ENCODE assay signal across 8 mouse cellular contexts in genomic region chr2:164803921-164804313, GRCm38 (mm10). TPM values are rescaled to one million over a fixed set of nuclear protein-coding genes. Genes with fewer than 3 reads are reported as not detected.
DNase-seq lines count a peak whose midpoint lies in the region; ATAC-seq and TF ChIP-seq lines count a peak whose summit lies in the region.
"Had no signal": no experiment of that assay in that cellular context is flagged by ENCODE, and none has a peak within 500 bp of the region (broad histone marks: within the 10 kb centered on the region; RNA-seq: fewer than 3 reads in every experiment).

No protein-coding gene starts in this region.

- H3K27ac ChIP-seq in spleen, adult 2 months (ENCODE audit: insufficient read depth, low read length): no peak overlapping the region
- no peak overlapping the region for H3K27ac ChIP-seq in forebrain, embryonic 11.5 days (ENCODE audit: low read depth, low read length)
- no peak overlapping the region for H3K27ac ChIP-seq in liver, embryonic 11.5 days (ENCODE audit: low read depth, low read length)
- no peak overlapping the region; the same call in 1 of the 2 replicates for H3K27ac ChIP-seq in stomach, embryonic 16.5 days (ENCODE audit: low read length)

- no peaks in the 10 kb centered on the region for H3K9me3 ChIP-seq in forebrain, embryonic 11.5 days (ENCODE audit: control insufficient read depth, low read length)
- no peaks in the 10 kb centered on the region for H3K9me3 ChIP-seq in liver, embryonic 11.5 days (ENCODE audit: control insufficient read depth, low read length)
- H3K9me3 ChIP-seq in stomach, embryonic 16.5 days (replicated peaks; ENCODE audit: control insufficient read depth, low read length): no peaks in the 10 kb centered on the region

- no peak for DNase-seq in spleen, adult 2 months (ENCODE audit: low read depth in 1 of 2, low spot score in 2 of 2)
- no peak for DNase-seq in spleen, adult 12 weeks (ENCODE audit: low spot score)
- no peak for DNase-seq in forebrain, embryonic 11.5 days (ENCODE audit: low spot score)
- DNase-seq in liver, embryonic 11.5 days (ENCODE audit: low spot score): no peak
- DNase-seq in Muller cell, postnatal 12 days (ENCODE audit: inconsistent ontology term): no peak
- DNase-seq in ovary, postnatal 10 days (ENCODE audit: low spot score): no peak
- DNase-seq: cerebellum, adult 8-10 months had no signal

- H3K4me3 ChIP-seq in spleen, adult 2 months (ENCODE audit: extremely low read depth, insufficient read depth, insufficient read length): peak overlapping the region; percentile 93
- H3K4me3 ChIP-seq in forebrain, embryonic 11.5 days (ENCODE audit: low read depth, low read length): peak overlapping the region; percentile 80
- H3K4me3 ChIP-seq in liver, embryonic 11.5 days (ENCODE audit: low read depth, low read length): peak overlapping the region; percentile 90
- H3K4me3 ChIP-seq in stomach, embryonic 16.5 days (replicated peaks; ENCODE audit: low read length): peak overlapping the region; percentile 96

- peaks cover 8% of the 10 kb centered on the region; the same call in 1 of the 2 replicates for H3K4me1 ChIP-seq in spleen, adult 2 months (ENCODE audit: control insufficient read depth, insufficient read depth, insufficient read length)
- H3K4me1 ChIP-seq in forebrain, embryonic 11.5 days (replicated peaks; ENCODE audit: control insufficient read depth, insufficient read depth, low read length): peaks cover 5% of the 10 kb centered on the region; the same call in 1 of the 2 replicates
- H3K4me1 ChIP-seq in liver, embryonic 11.5 days (replicated peaks; ENCODE audit: control insufficient read depth, insufficient read depth, low read length): peaks cover 12% of the 10 kb centered on the region
- H3K4me1 ChIP-seq in stomach, embryonic 16.5 days (ENCODE audit: control insufficient read depth, insufficient read depth, low read length): peaks cover 16% of the 10 kb centered on the region

- peak overlapping the region; percentile 76 for H3K9ac ChIP-seq in forebrain, embryonic 11.5 days (ENCODE audit: low read length)
- peak overlapping the region; percentile 88 for H3K9ac ChIP-seq in liver, embryonic 11.5 days (ENCODE audit: low read depth, low read length)
- H3K9ac ChIP-seq in stomach, embryonic 16.5 days (ENCODE audit: low read length): peak overlapping the region; percentile 94

- TF ChIP-seq CTCF in spleen, adult 2 months (IDR thresholded peaks at IDR 0.05; ENCODE audit: extremely low read depth, insufficient read depth, insufficient read length, insufficient replicate concordance): no peak

- peaks cover 12% of the 10 kb centered on the region for H3K36me3 ChIP-seq in spleen, adult 2 months (ENCODE audit: control insufficient read depth, insufficient read depth, low read length)
- H3K36me3 ChIP-seq in forebrain, embryonic 11.5 days (ENCODE audit: control insufficient read depth, insufficient read depth, low read length): no peaks in the 10 kb centered on the region; the same call in 1 of the 2 replicates
- peaks cover 15% of the 10 kb centered on the region for H3K36me3 ChIP-seq in liver, embryonic 11.5 days (ENCODE audit: control insufficient read depth, insufficient read depth, low read length)
- H3K36me3 ChIP-seq in stomach, embryonic 16.5 days (ENCODE audit: control insufficient read depth, insufficient read depth, low read length): 0 out of 2 replicates have a peak, but pooled peaks cover 4% of the 10 kb centered on the region

- peak overlapping the region; percentile 60 for H3K4me2 ChIP-seq in forebrain, embryonic 11.5 days (ENCODE audit: low read depth, low read length, severe bottlenecking)
- peak overlapping the region; percentile 66 for H3K4me2 ChIP-seq in liver, embryonic 11.5 days
- H3K4me2 ChIP-seq in stomach, embryonic 16.5 days (ENCODE audit: low read depth, low read length): peak overlapping the region; percentile 76

- 74% methylated on average over 1 of the region's 1 CpGs for WGBS in spleen, adult 2 months
- 64% methylated on average over 1 of the region's 1 CpGs for WGBS in forebrain, embryonic 11.5 days
- 46% methylated on average over 1 of the region's 1 CpGs for WGBS in liver, embryonic 11.5 days
- 40% methylated on average over 1 of the region's 1 CpGs for WGBS in stomach, embryonic 16.5 days

- ATAC-seq in forebrain, embryonic 11.5 days (replicated peaks; ENCODE audit: low FRiP score): no peak
- no peak for ATAC-seq in liver, embryonic 11.5 days (replicated peaks; ENCODE audit: low FRiP score)
- no peak for ATAC-seq in stomach, embryonic 16.5 days (ENCODE audit: insufficient read depth, low FRiP score)

- no peak for TF ChIP-seq POLR2A in spleen, adult 2 months (IDR thresholded peaks at IDR 0.05; ENCODE audit: low read depth, low read length)

- no peaks in the 10 kb centered on the region for H3K27me3 ChIP-seq in spleen, adult 2 months (ENCODE audit: control insufficient read depth, insufficient read depth, low read length)
- no peaks in the 10 kb centered on the region for H3K27me3 ChIP-seq in forebrain, embryonic 11.5 days (ENCODE audit: control insufficient read depth, insufficient read depth, low read length)
- no peaks in the 10 kb centered on the region for H3K27me3 ChIP-seq in liver, embryonic 11.5 days (replicated peaks; ENCODE audit: control insufficient read depth, insufficient read depth, low read length)
- no peaks in the 10 kb centered on the region for H3K27me3 ChIP-seq in stomach, embryonic 16.5 days (ENCODE audit: control insufficient read depth, insufficient read depth, low read length)

RNA-seq across cellular contexts. Expression of gene Acot8, which starts 0.8 kb away (rescaled TPM):
- polyA plus RNA-seq in spleen, adult 2 months (2012; rRNA removed): 44.9 and 54.1 TPM in 2 replicates
- 14.1 and 15.0 TPM in 2 replicates for polyA plus RNA-seq in forebrain, embryonic 11.5 days (2014; fragmentation: Nextera tagmentation; extraction: Ambion mirVana)
- polyA plus RNA-seq in liver, embryonic 11.5 days (2014; fragmentation: Nextera tagmentation; extraction: Ambion mirVana): 23.2 and 23.6 TPM in 2 replicates
- 23.8 and 23.9 TPM in 2 replicates for polyA plus RNA-seq in stomach, embryonic 16.5 days (2015; fragmentation: Nextera tagmentation; extraction: Ambion mirVana)

RNA-seq across cellular contexts. Expression of gene Zswim3, which starts 1.0 kb away (rescaled TPM):
- polyA plus RNA-seq in spleen, adult 2 months (2012; rRNA removed): 2.5 and 3.0 TPM in 2 replicates
- polyA plus RNA-seq in forebrain, embryonic 11.5 days (2014; fragmentation: Nextera tagmentation; extraction: Ambion mirVana): 10.1 and 10.2 TPM in 2 replicates
- polyA plus RNA-seq in liver, embryonic 11.5 days (2014; fragmentation: Nextera tagmentation; extraction: Ambion mirVana): 7.3 and 8.7 TPM in 2 replicates
- 8.8 TPM in 2 replicates for polyA plus RNA-seq in stomach, embryonic 16.5 days (2015; fragmentation: Nextera tagmentation; extraction: Ambion mirVana)

RNA-seq across cellular contexts. Expression of gene Snx21, which starts 18.3 kb away (rescaled TPM):
- 9.5 and 12.9 TPM in 2 replicates for polyA plus RNA-seq in spleen, adult 2 months (2012; rRNA removed)
- polyA plus RNA-seq in forebrain, embryonic 11.5 days (2014; fragmentation: Nextera tagmentation; extraction: Ambion mirVana): 13.1 and 13.2 TPM in 2 replicates
- polyA plus RNA-seq in liver, embryonic 11.5 days (2014; fragmentation: Nextera tagmentation; extraction: Ambion mirVana): 8.3 and 8.4 TPM in 2 replicates
- polyA plus RNA-seq in stomach, embryonic 16.5 days (2015; fragmentation: Nextera tagmentation; extraction: Ambion mirVana): 26.3 and 26.5 TPM in 2 replicates

RNA-seq across cellular contexts. Expression of gene Zswim1, which starts 18.6 kb away (rescaled TPM):
- polyA plus RNA-seq in spleen, adult 2 months (2012; rRNA removed): 7.7 and 9.3 TPM in 2 replicates
- 26.4 and 29.9 TPM in 2 replicates for polyA plus RNA-seq in forebrain, embryonic 11.5 days (2014; fragmentation: Nextera tagmentation; extraction: Ambion mirVana)
- 13.7 and 15.6 TPM in 2 replicates for polyA plus RNA-seq in liver, embryonic 11.5 days (2014; fragmentation: Nextera tagmentation; extraction: Ambion mirVana)
- polyA plus RNA-seq in stomach, embryonic 16.5 days (2015; fragmentation: Nextera tagmentation; extraction: Ambion mirVana): 15.6 and 16.5 TPM in 2 replicates

RNA-seq across cellular contexts. Expression of gene Tnnc2, which starts 24.1 kb away (rescaled TPM):
- polyA plus RNA-seq in spleen, adult 2 months (2012; rRNA removed): not detected in 2 replicates
- polyA plus RNA-seq in forebrain, embryonic 11.5 days (2014; fragmentation: Nextera tagmentation; extraction: Ambion mirVana): not detected in 2 replicates
- polyA plus RNA-seq in liver, embryonic 11.5 days (2014; fragmentation: Nextera tagmentation; extraction: Ambion mirVana): 0.47 and 1.1 TPM in 2 replicates
- 15.7 and 377 TPM in 2 replicates for polyA plus RNA-seq in stomach, embryonic 16.5 days (2015; fragmentation: Nextera tagmentation; extraction: Ambion mirVana)
